Mouse (Mus musculus) limb, embryonic 14.5 days (tissue): Measurements from ENCODE around the gene Cyp2s1. TPM values are rescaled to one million over a fixed set of nuclear protein-coding genes. Genes with fewer than 3 reads are reported as not detected.

ENCODE experiments used
- ATAC-seq: fragments of 200-750 bp; cut with Nextera tagmentation; 2 replicates; pipeline ENCODE4 v1.8.0; 2017; ENCODE audit warnings: low read depth, moderate number of reproducible peaks, moderate TSS enrichment; ENCODE audit not compliant: low FRiP score
- DNase-seq: peaks from one replicate; pipeline ENCODE4 v3.0.0-alpha.2; 2015; ENCODE audit warnings: low spot score
- H3K27ac ChIP-seq: fragments of 300-500 bp; sonication (generic); replicated peaks from 2 replicates; pipeline ENCODE4 v1.5.1; 2014; ENCODE audit warnings: low read depth, mild to moderate bottlenecking, low read length, moderate library complexity, mixed read lengths
- H3K27me3 ChIP-seq: fragments of 300-500 bp; sonication (generic); 2 replicates; pipeline ENCODE4 v1.6.1; 2014; ENCODE audit warnings: low read length, mixed read lengths; ENCODE audit not compliant: control insufficient read depth, insufficient read depth
- H3K36me3 ChIP-seq: fragments of 300-500 bp; sonication (generic); 2 replicates; pipeline ENCODE4 v1.6.1; 2014; ENCODE audit warnings: mild to moderate bottlenecking, low read length, moderate library complexity, mixed read lengths; ENCODE audit not compliant: control insufficient read depth, insufficient read depth
- H3K4me1 ChIP-seq: fragments of 300-500 bp; sonication (generic); 2 replicates; pipeline ENCODE4 v1.6.1; 2014; ENCODE audit warnings: antibody characterized with exemption, low read length, mixed read lengths; ENCODE audit not compliant: control insufficient read depth, insufficient read depth
- H3K4me2 ChIP-seq: fragments of 300-500 bp; sonication (generic); replicated peaks from 2 replicates; pipeline ENCODE4 v1.6.1; 2014; ENCODE audit warnings: low read depth, mild to moderate bottlenecking, low read length, moderate library complexity; ENCODE audit not compliant: severe bottlenecking
- H3K4me3 ChIP-seq: fragments of 300-500 bp; sonication (generic); replicated peaks from 2 replicates; pipeline ENCODE4 v1.5.1; 2014; ENCODE audit warnings: low read length
- H3K9ac ChIP-seq: fragments of 300-500 bp; sonication (generic); 2 replicates; pipeline ENCODE4 v1.6.1; 2014; ENCODE audit warnings: mild to moderate bottlenecking, low read depth, low read length, moderate library complexity; ENCODE audit not compliant: severe bottlenecking
- H3K9me3 ChIP-seq: fragments of 300-500 bp; sonication (generic); 2 replicates; pipeline ENCODE4 v1.6.1; 2016; ENCODE audit warnings: low read length; ENCODE audit not compliant: control insufficient read depth
- POLR2A ChIP-seq: fragments of 200-500 bp; IDR thresholded peaks from 2 replicates; pipeline ENCODE4 v1.8.0; 2012; ENCODE audit warnings: inconsistent platforms, mild to moderate bottlenecking, moderate library complexity, borderline replicate concordance; ENCODE audit not compliant: insufficient read depth, insufficient read length; ENCODE audit errors: extremely low read depth
- WGBS: fragments of 180-500 bp; shearing (Covaris S2); extraction: QIAGEN DNeasy Blood & Tissue Kit; methylation state at CpG from one replicate; pipeline ENCODE4 v1.1.7; 2014; 5-methylcytosine and 5-hydroxymethylcytosine counted together
- polyA plus RNA-seq, 2 experiments: library from polyadenylated mRNA; depleted of rRNA in 1 of 2; stranded (reverse) in 1 of 2; unstranded in 1 of 2; fragments of >200 nt; fragmentation: Nextera tagmentation in 1 of 2; extraction: Ambion mirVana in 1 of 2; gene quantifications; 2 replicates each; pipeline versions ENCODE4 v1.2.1 to v1.2.3; 2012 to 2014

Cyp2s1 gene
- polyA plus RNA-seq, 2 experiments, result 1.6 to 2.6 TPM

DNA sequence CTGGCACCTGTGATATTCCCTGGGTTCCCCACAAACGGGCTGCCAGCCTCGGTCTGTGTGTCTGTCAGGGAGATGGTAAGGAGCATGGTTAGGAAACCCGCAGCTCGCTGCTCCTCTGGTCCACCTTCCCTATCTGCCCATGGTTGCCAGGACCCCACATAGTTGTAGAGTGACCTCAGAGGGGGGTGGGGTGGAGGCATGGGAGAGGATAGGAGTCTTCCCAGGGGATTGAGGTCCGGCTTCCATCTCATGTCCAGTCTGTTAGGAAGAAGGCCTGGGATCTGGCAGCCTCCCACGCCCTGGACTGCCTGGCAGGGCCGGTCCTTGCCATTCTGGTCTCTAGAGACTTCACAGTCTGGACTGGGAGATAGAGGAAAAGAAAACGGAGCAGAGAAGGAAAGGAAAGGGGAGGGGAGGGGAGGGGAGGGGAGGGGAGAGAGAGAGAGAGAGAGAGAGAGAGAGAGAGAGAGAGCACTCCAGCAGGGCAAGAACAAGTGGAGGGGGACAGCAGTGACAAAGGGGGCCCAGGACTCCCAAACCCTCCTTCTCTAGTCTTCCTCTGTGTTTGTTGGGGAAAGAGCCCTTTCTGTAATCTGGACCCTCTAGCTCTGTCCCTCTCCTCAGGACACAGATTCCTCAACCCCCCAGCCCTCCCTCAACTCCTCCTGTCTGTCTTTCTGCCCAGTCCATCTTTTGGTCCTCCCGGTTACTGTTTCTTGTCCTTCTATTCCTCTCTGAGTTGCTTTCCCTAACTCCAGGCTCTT lies 29.1 kb downstream of the Cyp2s1 start:
- no peak for TF ChIP-seq POLR2A
- Histone ChIP-seq H3K36me3 (peaks cover 24% of the 10 kb centered on the region), H3K4me3 (peak overlapping the region; percentile 73), H3K4me1 (peaks cover 16% of the 10 kb centered on the region), H3K9me3 (no peaks in the 10 kb centered on the region), H3K27me3 (no peaks in the 10 kb centered on the region), H3K4me2 (peak overlapping the region; percentile 82), H3K27ac (no peak overlapping the region), H3K9ac (peak overlapping the region; percentile 72)
- ATAC-seq, result no peak
- no peak for DNase-seq
- 20% methylated on average over 9 of the region's 9 CpGs for WGBS

DNA sequence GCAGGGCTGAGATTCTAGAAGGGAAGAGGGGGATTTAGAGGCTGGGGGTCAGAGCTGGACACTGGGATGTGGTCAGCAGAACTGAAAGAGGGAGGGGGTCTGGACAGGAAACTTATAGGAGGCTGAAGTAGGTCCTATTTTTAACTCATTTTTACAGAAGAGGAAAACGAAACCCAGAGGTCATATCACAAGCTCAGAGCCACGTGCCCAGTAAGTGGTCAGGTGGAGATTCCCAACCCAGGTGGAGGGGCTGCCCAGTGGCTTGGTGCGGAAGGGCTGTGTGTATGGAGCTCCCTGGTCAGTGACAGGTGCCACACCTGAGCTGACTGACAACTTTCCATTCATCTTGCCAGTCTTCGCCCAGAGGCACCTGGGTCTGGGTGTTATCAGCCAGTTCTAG lies 29.7 kb downstream of the Cyp2s1 start:
- Histone ChIP-seq H3K9ac (peak overlapping the region; percentile 72; the same call in 1 of the 2 replicates), H3K4me1 (peaks cover 21% of the 10 kb centered on the region), H3K9me3 (no peaks in the 10 kb centered on the region), H3K4me3 (peak overlapping the region; percentile 73), H3K36me3 (peaks cover 24% of the 10 kb centered on the region), H3K27me3 (no peaks in the 10 kb centered on the region), H3K27ac (no peak overlapping the region), H3K4me2 (peak overlapping the region; percentile 82)
- ATAC-seq (no peak), DNase-seq (no peak)
- no peak for TF ChIP-seq POLR2A
- WGBS, result 76% methylated on average over 4 of the region's 4 CpGs

DNA sequence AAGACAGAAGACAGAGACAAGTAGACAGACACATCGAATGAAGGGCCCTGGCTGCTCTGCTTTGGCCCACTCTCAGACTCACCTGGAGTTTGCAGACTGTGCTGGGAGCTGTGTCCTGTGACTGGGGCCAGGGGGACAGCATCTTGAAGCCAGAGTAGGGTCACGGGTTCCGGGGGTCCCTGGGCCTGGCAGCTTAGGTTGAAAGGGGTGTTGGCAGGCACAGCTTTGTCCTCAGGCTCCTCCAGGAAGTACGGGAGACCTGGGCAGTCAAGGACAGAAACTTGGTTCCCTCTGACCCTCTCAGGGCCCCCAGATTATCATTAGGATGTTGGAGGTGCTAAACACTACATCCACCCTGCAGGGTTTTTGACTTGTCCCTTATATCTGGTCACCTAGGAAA lies 31.0 kb downstream of the Cyp2s1 start:
- DNase-seq, result no peak
- no peak for ATAC-seq
- no peak for TF ChIP-seq POLR2A

GRCm38 (mm10) chr7:25784808-25785207 lies 31.9 kb downstream of the Cyp2s1 start:
- no peak overlapping the region for H3K4me3 ChIP-seq
- TF ChIP-seq POLR2A, result no peak
- H3K27ac ChIP-seq, result no peak overlapping the region
- no peak overlapping the region for H3K4me2 ChIP-seq
- no peak overlapping the region for H3K9ac ChIP-seq
- H3K27me3 ChIP-seq, result no peaks in the 10 kb centered on the region
- H3K4me1 ChIP-seq, result peaks cover 31% of the 10 kb centered on the region
- no peaks in the 10 kb centered on the region for H3K9me3 ChIP-seq
- WGBS, result 57% methylated on average over 1 of the region's 1 CpGs
- peaks cover 28% of the 10 kb centered on the region for H3K36me3 ChIP-seq
- ATAC-seq, result no peak
- DNase-seq, result no peak

More for the DNA sequence above, 31.0 kb downstream of the Cyp2s1 start:
- H3K9me3 ChIP-seq, result no peaks in the 10 kb centered on the region
- no peak overlapping the region for H3K4me2 ChIP-seq
- peaks cover 31% of the 10 kb centered on the region for H3K4me1 ChIP-seq
- no peak overlapping the region for H3K27ac ChIP-seq
- 72% methylated on average over 4 of the region's 4 CpGs for WGBS
- H3K9ac ChIP-seq, result no peak overlapping the region
- no peaks in the 10 kb centered on the region for H3K27me3 ChIP-seq
- H3K4me3 ChIP-seq, result no peak overlapping the region
- H3K36me3 ChIP-seq, result peaks cover 24% of the 10 kb centered on the region

- Histone ChIP-seq H3K9ac (no peak overlapping the region), H3K4me3 (no peak overlapping the region), H3K4me1 (peaks cover 26% of the 10 kb centered on the region), H3K9me3 (no peaks in the 10 kb centered on the region), H3K36me3 (peaks cover 33% of the 10 kb centered on the region), H3K27ac (no peak overlapping the region), H3K27me3 (no peaks in the 10 kb centered on the region), H3K4me2 (no peak overlapping the region)
- 64% methylated on average over 8 of the region's 8 CpGs for WGBS
- no peak for TF ChIP-seq POLR2A
- no peak for ATAC-seq
- no peak for DNase-seq
Observed at GRCm38 (mm10) chr7:25783746-25784145, 33.0 kb downstream of the Cyp2s1 start.
